Mouse (Mus musculus) bone marrow, adult 2 months (tissue): ENCODE results near the gene Btg1.

Experiments used
- CTCF ChIP-seq: fragments of 200-500 bp; IDR thresholded peaks from 2 replicates; pipeline ENCODE4 v1.5.1; 2011; ENCODE audit warnings: low read length, control low read depth; ENCODE audit not compliant: control insufficient read depth, insufficient read depth
- POLR2A ChIP-seq: fragments of 200-500 bp; IDR thresholded peaks from 2 replicates; pipeline ENCODE4 v1.6.1; 2011; ENCODE audit warnings: low read depth, mild to moderate bottlenecking, control low read depth, low read length, borderline replicate concordance; ENCODE audit not compliant: control insufficient read depth

- TF ChIP-seq POLR2A: no peak
- TF ChIP-seq CTCF: no peak
Measured at GRCm38 (mm10) chr10:96620890-96621271, 4.1 kb downstream of the Btg1 start.
